Mouse (Mus musculus): ENCODE measurements around the gene Krt26. TPM values are rescaled to one million over a fixed set of nuclear protein-coding genes. Genes with fewer than 3 reads are reported as not detected.

Gene Krt26
- total RNA-seq, 2 experiments from 2014 or later, result not detected

DNA sequence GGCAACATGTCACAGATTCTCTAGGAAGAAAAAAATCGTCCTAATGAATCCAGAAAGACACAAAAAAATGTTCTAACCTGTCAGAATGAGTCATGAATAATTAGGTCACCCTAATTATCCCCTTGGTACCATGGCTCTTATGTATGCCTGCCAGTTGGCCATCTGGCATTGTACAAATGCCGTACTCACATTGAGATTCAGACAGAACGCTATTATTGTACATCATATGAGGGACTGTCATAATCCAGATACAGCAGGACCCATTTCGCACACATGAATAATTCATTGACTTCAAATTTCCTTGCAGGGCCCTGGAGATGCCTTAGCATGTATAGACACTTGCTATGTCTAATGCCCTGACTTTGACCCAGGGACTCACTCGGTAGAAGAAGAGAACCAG is 53.8 kb downstream of the Krt26 start:
- no peak for DNase-seq

DNA sequence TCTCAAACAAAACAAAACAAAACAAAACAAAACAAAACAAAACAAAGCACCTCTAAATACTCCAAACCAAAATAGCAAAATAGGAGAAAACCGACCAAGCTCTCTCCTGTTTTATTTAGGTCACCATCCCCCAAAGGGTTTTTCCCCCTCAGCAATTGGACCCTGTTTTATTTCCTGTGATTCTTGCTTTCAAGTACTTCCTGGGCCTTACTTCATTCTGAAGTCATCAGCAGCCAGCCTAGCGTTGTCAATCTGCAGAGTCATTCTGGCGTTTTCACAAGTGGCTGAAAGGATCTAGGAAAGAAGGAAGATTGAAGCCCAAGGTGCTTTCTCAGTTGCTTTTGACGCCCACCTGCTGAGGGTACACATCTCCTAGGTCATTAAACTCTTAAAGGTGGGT is 54.4 kb downstream of the Krt26 start:
- DNase-seq, result no peak

DNA sequence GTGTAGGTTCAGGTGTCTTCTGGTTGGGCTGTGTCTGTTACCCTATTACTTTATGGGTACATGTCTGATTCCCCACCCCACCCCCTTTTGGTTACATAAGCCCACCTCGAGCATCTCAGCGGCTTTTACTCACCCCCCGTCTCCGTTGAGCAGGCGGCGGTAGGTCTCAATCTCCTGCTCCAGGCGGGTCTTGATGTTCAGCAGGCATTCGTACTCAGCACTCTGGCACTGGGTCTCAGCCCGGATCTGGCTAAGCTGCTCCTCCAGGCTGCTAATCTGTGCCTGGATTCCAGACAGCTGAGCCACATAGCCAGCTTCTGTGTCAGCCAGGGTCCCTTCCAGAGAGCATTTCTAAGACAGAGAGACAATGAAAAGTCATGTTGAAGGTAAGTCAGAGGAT is 56.6 kb downstream of the Krt26 start:
- no peak for DNase-seq

DNA sequence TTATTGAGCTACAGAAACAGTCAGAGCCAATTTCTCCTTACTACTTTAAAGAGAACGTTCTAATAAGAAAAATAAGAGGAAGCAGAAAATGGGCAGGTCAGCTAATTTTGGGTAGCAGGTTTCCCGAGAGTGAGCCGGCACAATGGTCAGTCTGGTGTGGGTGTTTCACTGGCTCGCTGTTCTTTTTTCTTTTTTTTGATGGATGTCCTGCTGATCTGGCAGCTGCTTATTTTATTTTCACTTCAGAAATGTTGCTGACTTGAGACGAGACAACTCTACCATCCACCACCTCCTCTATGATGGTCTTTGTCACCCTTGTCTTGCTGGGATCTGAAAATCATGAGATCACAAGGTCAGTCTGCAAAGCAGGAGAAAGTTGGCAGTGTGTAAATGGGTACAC is 57.8 kb downstream of the Krt26 start:
- DNase-seq, result no peak

Other genes starting within 250 kb of the Krt26 start
- under 1 TPM in 1 of 2 experiments, not detected in 1; 0.05 TPM for gene Tns4, start 248.7 kb downstream of the Krt26 start, total RNA-seq (2021)
- gene Ccr7, start 182.9 kb downstream of the Krt26 start, total RNA-seq (2021), result not detected
- 10 to 100 TPM; 30.4 to 31.3 TPM for gene Smarce1, start 106.9 kb downstream of the Krt26 start, total RNA-seq (2021)
- 1 to 10 TPM; 4.9 to 6.4 TPM for gene Krt222, start 93.9 kb downstream of the Krt26 start, total RNA-seq (2021)
- gene Krt24, start 52.7 kb downstream of the Krt26 start, total RNA-seq (2021), result not detected
- gene Krt25, start 15.0 kb downstream of the Krt26 start, total RNA-seq (2021), result not detected
- gene Krt27, start 13.1 kb upstream of the Krt26 start, total RNA-seq (2021), result not detected
- not detected for gene Krt28, start 36.9 kb upstream of the Krt26 start, total RNA-seq (2021)
- 1 to 10 TPM; 4.0 to 5.5 TPM for gene Krt10, start 51.4 kb upstream of the Krt26 start, total RNA-seq (2021)
- not detected for gene Krt12, start 84.3 kb upstream of the Krt26 start, total RNA-seq (2021)
- gene Krt20, start 100.2 kb upstream of the Krt26 start, total RNA-seq (2021), result not detected
- not detected for gene Krt23, start 155.2 kb upstream of the Krt26 start, total RNA-seq (2021)
- gene Krt39, start 183.4 kb upstream of the Krt26 start, total RNA-seq (2021), result not detected
- gene Krt40, start 205.2 kb upstream of the Krt26 start, total RNA-seq (2021), result not detected
- not detected for gene Krtap3-3, start 212.9 kb upstream of the Krt26 start, total RNA-seq (2021)
- not detected for gene Krtap3-2, start 218.9 kb upstream of the Krt26 start, total RNA-seq (2021)
- not detected for gene Gm11939, start 221.5 kb upstream of the Krt26 start, total RNA-seq (2021)
- gene Krtap3-1, start 228.7 kb upstream of the Krt26 start, total RNA-seq (2021), result not detected
- gene Krtap1-5, start 243.1 kb upstream of the Krt26 start, total RNA-seq (2021), result not detected
- not detected for gene Krtap1-4, start 245.7 kb upstream of the Krt26 start, total RNA-seq (2021)